Mouse (Mus musculus): ENCODE results near the gene Arhgap1. TPM values are rescaled to one million over a fixed set of nuclear protein-coding genes. Genes with fewer than 3 reads are reported as not detected.
A peak's percentile ranks its signal among the peaks of the same experiment; 100 is the strongest.

Arhgap1 gene
- polyA plus RNA-seq, 1 experiment from 2014 or later, result 157 TPM

DNA sequence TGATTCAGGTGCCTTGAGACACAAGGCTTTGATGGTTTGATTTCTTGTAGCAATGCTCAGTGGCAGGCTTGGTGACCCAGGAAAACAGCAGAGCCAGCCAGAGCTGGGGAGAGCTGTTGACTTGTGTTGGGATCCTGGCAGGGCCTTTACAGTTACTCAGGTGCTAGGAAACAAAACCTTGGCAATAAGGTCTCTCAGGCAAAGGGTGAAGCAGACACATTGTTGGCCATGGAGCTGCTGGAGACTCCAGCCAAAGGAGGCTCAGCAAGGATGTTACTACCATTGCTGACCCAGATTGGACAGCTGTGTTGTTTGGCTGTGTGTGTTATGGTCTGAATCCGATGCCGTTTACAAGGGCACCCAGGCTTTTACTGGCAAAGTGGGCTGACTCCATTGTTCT, 23.9 kb downstream of the Arhgap1 start:
- 88% methylated on average over 2 of the region's 2 CpGs for WGBS
- peaks cover 3% of the 10 kb centered on the region; the same call in 1 of the 2 replicates for H3K4me1 ChIP-seq (ENCODE audit: control insufficient read depth, insufficient read depth, low read length)
- no peak for ATAC-seq
- H3K27me3 ChIP-seq (replicated peaks; ENCODE audit: control insufficient read depth, insufficient read depth, low read length), result no peaks in the 10 kb centered on the region
- no peaks in the 10 kb centered on the region for H3K9me3 ChIP-seq (ENCODE audit: control insufficient read depth, low read length)
- no peak overlapping the region for H3K27ac ChIP-seq (ENCODE audit: low read length)
- peaks cover 15% of the 10 kb centered on the region; the same call in 1 of the 2 replicates for H3K36me3 ChIP-seq (ENCODE audit: control insufficient read depth, insufficient read depth, low read length)
- no peak overlapping the region for H3K4me2 ChIP-seq (ENCODE audit: low read depth, low read length)
- no peak overlapping the region for H3K9ac ChIP-seq (ENCODE audit: low read depth, low read length)
- no peak overlapping the region for H3K4me3 ChIP-seq (ENCODE audit: low read length)

DNA sequence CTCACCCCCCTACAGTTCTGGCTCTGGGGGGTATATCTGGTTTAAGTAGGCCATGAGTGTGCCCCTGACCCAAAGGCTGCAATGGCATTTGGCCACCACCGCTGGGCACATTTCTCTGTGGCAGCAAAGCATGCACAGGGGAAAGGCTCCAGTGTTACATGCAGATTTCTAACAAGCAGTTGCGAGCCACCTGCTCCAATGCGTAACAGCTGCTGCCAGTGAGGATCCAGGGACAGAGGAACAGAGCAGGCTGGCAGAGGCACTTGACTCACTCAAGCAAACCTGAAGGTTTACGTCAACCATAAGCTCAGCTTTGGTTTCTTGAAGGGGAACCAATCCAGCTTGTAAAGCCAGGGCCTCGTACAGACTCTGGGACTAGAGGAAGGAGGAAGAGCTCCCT, 25.2 kb downstream of the Arhgap1 start:
- H3K36me3 ChIP-seq (ENCODE audit: control insufficient read depth, insufficient read depth, low read length), result 0 out of 2 replicates have a peak, but pooled peaks cover 5% of the 10 kb centered on the region
- H3K4me3 ChIP-seq (ENCODE audit: low read length), result no peak overlapping the region
- H3K9me3 ChIP-seq (ENCODE audit: control insufficient read depth, low read length), result no peaks in the 10 kb centered on the region
- H3K4me2 ChIP-seq (ENCODE audit: low read depth, low read length), result no peak overlapping the region
- H3K27ac ChIP-seq (ENCODE audit: low read length), result no peak overlapping the region
- no peak overlapping the region for H3K9ac ChIP-seq (ENCODE audit: low read depth, low read length)
- 95% methylated on average over 5 of the region's 5 CpGs for WGBS
- no peak for ATAC-seq
- no peaks in the 10 kb centered on the region for H3K4me1 ChIP-seq (ENCODE audit: control insufficient read depth, insufficient read depth, low read length)
- H3K27me3 ChIP-seq (replicated peaks; ENCODE audit: control insufficient read depth, insufficient read depth, low read length), result no peaks in the 10 kb centered on the region

- H3K9ac ChIP-seq (ENCODE audit: low read depth, low read length), result no peak overlapping the region
- 81% methylated on average over 2 of the region's 2 CpGs for WGBS
- ATAC-seq, result no peak
- H3K27ac ChIP-seq (ENCODE audit: low read length), result no peak overlapping the region
- no peaks in the 10 kb centered on the region for H3K4me1 ChIP-seq (ENCODE audit: control insufficient read depth, insufficient read depth, low read length)
- no peak overlapping the region for H3K4me2 ChIP-seq (ENCODE audit: low read depth, low read length)
- H3K9me3 ChIP-seq (ENCODE audit: control insufficient read depth, low read length), result no peaks in the 10 kb centered on the region
- H3K4me3 ChIP-seq (ENCODE audit: low read length), result no peak overlapping the region
- H3K27me3 ChIP-seq (replicated peaks; ENCODE audit: control insufficient read depth, insufficient read depth, low read length), result no peaks in the 10 kb centered on the region
- peaks cover 9% of the 10 kb centered on the region for H3K36me3 ChIP-seq (ENCODE audit: control insufficient read depth, insufficient read depth, low read length)
Observed at GRCm38 (mm10) chr2:91676420-91676819, 26.8 kb downstream of the Arhgap1 start.

DNA sequence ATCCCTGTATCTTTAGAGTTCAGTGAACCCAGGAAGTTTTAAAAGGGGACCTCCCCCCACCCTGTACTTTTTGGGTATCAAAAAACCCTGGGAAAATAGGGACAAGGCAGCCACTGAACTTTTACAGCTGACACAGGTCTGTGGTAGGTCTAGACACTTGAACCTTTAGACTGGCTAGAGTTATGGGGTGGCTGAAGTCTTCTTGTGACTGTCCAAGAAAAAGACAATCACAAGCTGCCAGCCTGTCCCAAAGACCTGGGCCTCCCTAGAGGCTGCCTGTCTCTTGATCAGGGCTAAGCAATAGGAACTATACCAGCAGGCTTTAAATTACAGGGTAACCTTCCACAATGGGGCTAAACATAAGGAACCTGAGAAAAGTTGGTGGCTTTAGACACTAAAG, 27.3 kb downstream of the Arhgap1 start:
- Histone ChIP-seq H3K4me1 (ENCODE audit: control insufficient read depth, insufficient read depth, low read length) (no peaks in the 10 kb centered on the region), H3K4me2 (ENCODE audit: low read depth, low read length) (no peak overlapping the region), H3K9me3 (ENCODE audit: control insufficient read depth, low read length) (no peaks in the 10 kb centered on the region), H3K27me3 (replicated peaks; ENCODE audit: control insufficient read depth, insufficient read depth, low read length) (no peaks in the 10 kb centered on the region), H3K9ac (ENCODE audit: low read depth, low read length) (no peak overlapping the region), H3K36me3 (ENCODE audit: control insufficient read depth, insufficient read depth, low read length) (peaks cover 12% of the 10 kb centered on the region), H3K27ac (ENCODE audit: low read length) (no peak overlapping the region), H3K4me3 (ENCODE audit: low read length) (no peak overlapping the region)
- no peak for ATAC-seq

- 63% methylated on average over 4 of the region's 4 CpGs for WGBS
- Histone ChIP-seq H3K27ac (ENCODE audit: low read length) (no peak overlapping the region), H3K4me2 (ENCODE audit: low read depth, low read length) (no peak overlapping the region), H3K9ac (ENCODE audit: low read depth, low read length) (no peak overlapping the region), H3K4me1 (ENCODE audit: control insufficient read depth, insufficient read depth, low read length) (no peaks in the 10 kb centered on the region), H3K27me3 (replicated peaks; ENCODE audit: control insufficient read depth, insufficient read depth, low read length) (no peaks in the 10 kb centered on the region), H3K9me3 (ENCODE audit: control insufficient read depth, low read length) (no peaks in the 10 kb centered on the region), H3K4me3 (ENCODE audit: low read length) (no peak overlapping the region), H3K36me3 (ENCODE audit: control insufficient read depth, insufficient read depth, low read length) (peaks cover 16% of the 10 kb centered on the region)
- peak; percentile 23; the same call in 1 of the 2 replicates for ATAC-seq
Observed at GRCm38 (mm10) chr2:91682850-91683249, 33.2 kb downstream of the Arhgap1 start.

DNA sequence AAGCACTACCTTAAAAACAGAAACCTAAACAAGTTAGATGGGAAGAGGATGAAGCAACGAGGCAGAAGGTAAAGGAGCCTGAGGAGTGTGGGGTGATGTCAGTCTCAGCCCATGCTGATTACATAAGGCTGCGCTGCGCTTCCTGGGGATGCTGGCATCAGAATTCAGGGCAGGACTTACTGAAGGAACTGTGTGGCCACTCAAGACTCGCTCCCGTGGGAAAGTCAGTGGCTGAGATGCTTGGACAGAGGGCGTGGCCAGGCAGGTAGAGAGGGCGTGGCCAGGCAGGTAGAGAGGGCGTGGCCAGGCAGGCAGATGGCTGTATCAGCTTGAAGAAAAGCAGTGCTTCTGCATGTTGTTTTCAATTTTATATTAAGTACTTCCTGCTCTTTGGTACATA, 34.3 kb downstream of the Arhgap1 start:
- 0 out of 2 replicates have a peak, but pooled peaks have one; percentile 33 for ATAC-seq
- WGBS, result 73% methylated on average over 8 of the region's 8 CpGs
- Histone ChIP-seq H3K4me2 (ENCODE audit: low read depth, low read length) (no peak overlapping the region), H3K9ac (ENCODE audit: low read depth, low read length) (no peak overlapping the region), H3K27me3 (replicated peaks; ENCODE audit: control insufficient read depth, insufficient read depth, low read length) (no peaks in the 10 kb centered on the region), H3K9me3 (ENCODE audit: control insufficient read depth, low read length) (no peaks in the 10 kb centered on the region), H3K27ac (ENCODE audit: low read length) (no peak overlapping the region), H3K36me3 (ENCODE audit: control insufficient read depth, insufficient read depth, low read length) (peaks cover 14% of the 10 kb centered on the region), H3K4me1 (ENCODE audit: control insufficient read depth, insufficient read depth, low read length) (no peaks in the 10 kb centered on the region), H3K4me3 (ENCODE audit: low read length) (no peak overlapping the region)

DNA sequence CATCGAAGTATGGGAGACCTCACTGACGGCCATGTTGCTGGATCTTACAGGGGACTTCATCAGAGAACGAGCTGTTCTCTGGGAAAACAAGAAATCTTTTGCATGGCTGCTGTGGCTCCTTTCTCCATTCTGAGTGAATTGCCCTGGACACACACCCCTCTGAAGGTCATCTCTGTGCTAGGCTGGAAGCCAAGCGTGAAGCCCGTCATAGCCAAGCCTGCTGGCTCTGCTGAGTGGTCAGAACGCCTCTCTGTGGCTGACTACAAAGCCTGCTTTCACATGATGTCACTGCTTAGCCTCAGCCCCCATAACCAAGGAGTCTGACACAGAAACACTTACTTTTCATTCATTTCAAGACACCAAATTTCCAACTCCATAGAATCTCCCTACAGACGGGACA, 39.8 kb downstream of the Arhgap1 start:
- 87% methylated on average over 7 of the region's 7 CpGs for WGBS
- Histone ChIP-seq H3K36me3 (ENCODE audit: control insufficient read depth, insufficient read depth, low read length) (peaks cover 4% of the 10 kb centered on the region; the same call in 1 of the 2 replicates), H3K27me3 (replicated peaks; ENCODE audit: control insufficient read depth, insufficient read depth, low read length) (no peaks in the 10 kb centered on the region)

GRCm38 (mm10) chr2:91695436-91696224, 46.0 kb downstream of the Arhgap1 start:
- Histone ChIP-seq H3K4me3 (ENCODE audit: low read length) (no peak overlapping the region), H3K36me3 (ENCODE audit: control insufficient read depth, insufficient read depth, low read length) (no peaks in the 10 kb centered on the region), H3K4me2 (ENCODE audit: low read depth, low read length) (no peak overlapping the region), H3K9ac (ENCODE audit: low read depth, low read length) (no peak overlapping the region), H3K4me1 (ENCODE audit: control insufficient read depth, insufficient read depth, low read length) (no peaks in the 10 kb centered on the region), H3K9me3 (ENCODE audit: control insufficient read depth, low read length) (no peaks in the 10 kb centered on the region), H3K27ac (ENCODE audit: low read length) (peak overlapping the region; percentile 17; the same call in 1 of the 2 replicates), H3K27me3 (replicated peaks; ENCODE audit: control insufficient read depth, insufficient read depth, low read length) (no peaks in the 10 kb centered on the region)
- peak; percentile 34; the same call in 1 of the 2 replicates for ATAC-seq
- WGBS, result 89% methylated on average over 10 of the region's 10 CpGs

More for the DNA sequence above, 39.8 kb downstream of the Arhgap1 start:
- ATAC-seq, result no peak
- Histone ChIP-seq H3K27ac (ENCODE audit: low read length) (no peak overlapping the region), H3K4me3 (ENCODE audit: low read length) (no peak overlapping the region), H3K9ac (ENCODE audit: low read depth, low read length) (no peak overlapping the region), H3K4me1 (ENCODE audit: control insufficient read depth, insufficient read depth, low read length) (no peaks in the 10 kb centered on the region), H3K9me3 (ENCODE audit: control insufficient read depth, low read length) (no peaks in the 10 kb centered on the region), H3K4me2 (ENCODE audit: low read depth, low read length) (no peak overlapping the region)

GRCm38 (mm10) chr2:91696225-91696590, 46.5 kb downstream of the Arhgap1 start:
- no peak overlapping the region for H3K9ac ChIP-seq (ENCODE audit: low read depth, low read length)
- ATAC-seq, result peak; percentile 89
- 65% methylated on average over 1 of the region's 1 CpGs for WGBS
- H3K27me3 ChIP-seq (replicated peaks; ENCODE audit: control insufficient read depth, insufficient read depth, low read length), result no peaks in the 10 kb centered on the region
- H3K36me3 ChIP-seq (ENCODE audit: control insufficient read depth, insufficient read depth, low read length), result no peaks in the 10 kb centered on the region
- H3K4me2 ChIP-seq (ENCODE audit: low read depth, low read length), result no peak overlapping the region
- no peak overlapping the region for H3K4me3 ChIP-seq (ENCODE audit: low read length)
- no peak overlapping the region for H3K27ac ChIP-seq (ENCODE audit: low read length)
- H3K9me3 ChIP-seq (ENCODE audit: control insufficient read depth, low read length), result no peaks in the 10 kb centered on the region
- no peaks in the 10 kb centered on the region for H3K4me1 ChIP-seq (ENCODE audit: control insufficient read depth, insufficient read depth, low read length)
